Mouse (Mus musculus): ENCODE measurements around the gene Kmt5a.
"Not testable (repeated sequence)": the region's sequence is repeated elsewhere in the genome, so short reads cannot be mapped to it uniquely, and the experiment has no call there.

The Kmt5a gene

GRCm38 (mm10) chr5:124483655-124484396 is 44.1 kb downstream of the Kmt5a start:
- DNase-seq (ENCODE audit: low spot score), result no peak

DNA sequence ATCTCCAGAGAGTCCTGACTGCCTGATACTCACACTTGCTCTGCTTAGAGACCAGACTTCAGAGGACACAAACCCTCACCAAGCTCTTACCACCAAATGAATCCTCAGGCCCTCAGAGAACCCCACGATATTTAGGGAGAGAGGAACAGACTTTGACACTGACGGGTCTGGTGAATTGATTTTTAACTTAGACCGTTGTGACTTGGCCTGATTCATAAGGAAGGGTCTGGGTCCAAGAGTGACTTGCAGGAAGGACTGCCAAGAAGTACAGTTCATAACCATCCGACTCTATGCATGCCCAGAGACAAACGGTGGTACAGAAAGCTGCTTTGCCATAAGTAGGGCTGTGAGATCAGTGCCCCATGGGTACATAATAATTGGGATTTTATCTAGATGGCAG is 45.9 kb downstream of the Kmt5a start:
- DNase-seq (ENCODE audit: low spot score), result no peak

GRCm38 (mm10) chr5:124488885-124489284 is 49.2 kb downstream of the Kmt5a start:
- no peak for DNase-seq (ENCODE audit: low spot score)

GRCm38 (mm10) chr5:124491732-124492131 is 52.0 kb downstream of the Kmt5a start:
- no peak for DNase-seq (ENCODE audit: low spot score)

DNA sequence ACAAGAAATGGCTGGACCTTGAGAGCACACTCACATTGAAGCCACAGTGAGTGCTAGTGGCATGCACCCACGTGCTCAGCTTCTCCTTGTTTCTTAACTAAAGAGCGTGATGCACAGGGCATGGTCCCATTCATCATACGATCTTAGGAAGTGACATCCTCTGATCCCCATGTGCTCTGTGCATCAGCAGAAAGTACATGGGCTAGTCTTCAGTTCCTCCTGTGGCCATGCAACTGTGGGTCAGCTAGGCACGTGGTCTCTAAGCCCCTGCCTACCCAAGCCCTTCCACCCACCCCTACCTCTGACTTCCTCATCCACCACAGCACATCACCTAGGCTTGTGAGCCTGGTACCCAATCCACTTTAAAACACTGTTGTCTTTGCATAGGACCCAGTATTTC is 52.9 kb downstream of the Kmt5a start:
- DNase-seq (ENCODE audit: low spot score), result no peak

- no peak for DNase-seq (ENCODE audit: low spot score)
Measured at GRCm38 (mm10) chr5:124493455-124493854, 53.7 kb downstream of the Kmt5a start.

- no peak for DNase-seq (ENCODE audit: low spot score)
Measured at GRCm38 (mm10) chr5:124495547-124495946, 55.8 kb downstream of the Kmt5a start.

DNA sequence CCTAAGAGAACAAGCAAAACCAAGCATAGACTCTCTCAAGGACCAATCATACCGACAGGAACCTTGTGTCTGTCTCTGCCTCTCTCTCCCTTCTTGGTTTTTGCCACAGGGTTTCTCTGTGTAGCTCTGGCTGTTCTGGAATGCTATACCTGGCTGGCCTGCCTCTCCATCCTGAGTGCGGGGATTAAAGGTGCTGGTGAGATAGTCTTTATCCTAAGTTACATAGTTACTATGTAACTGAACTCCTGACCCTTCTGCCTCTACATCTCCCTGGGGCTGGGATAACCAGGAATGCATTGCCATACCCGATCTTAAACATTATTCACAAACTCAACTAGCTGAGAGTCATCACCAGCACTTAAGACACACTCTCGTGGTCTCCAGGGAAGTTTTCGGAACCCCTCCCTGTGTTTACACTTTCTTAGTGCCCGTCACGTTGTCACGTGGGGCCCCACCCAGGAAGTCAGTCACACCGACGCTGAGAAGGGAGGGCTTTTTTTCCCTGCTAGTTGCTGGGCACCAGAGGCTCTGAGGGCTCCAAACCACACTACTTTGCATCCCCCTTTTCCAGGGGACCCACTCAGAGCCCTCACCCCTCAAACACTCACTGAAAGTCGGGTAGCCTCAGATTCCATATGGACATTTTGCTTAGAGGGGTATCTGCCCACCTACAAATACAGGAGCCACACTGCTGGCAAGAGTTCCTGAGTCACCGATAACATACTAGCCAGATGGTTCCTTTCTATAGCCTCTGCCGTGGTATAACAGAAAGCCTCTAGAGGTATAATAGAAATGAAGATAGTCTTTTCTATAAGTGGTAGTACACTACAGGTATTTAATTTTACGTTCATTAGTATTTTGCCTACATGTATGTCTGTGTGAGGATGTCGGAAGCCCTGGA is 57.1 kb downstream of the Kmt5a start:
- no peak for DNase-seq (ENCODE audit: low spot score)

- no peak for DNase-seq (ENCODE audit: low spot score)
Measured at GRCm38 (mm10) chr5:124498221-124498876, 58.6 kb downstream of the Kmt5a start.

DNA sequence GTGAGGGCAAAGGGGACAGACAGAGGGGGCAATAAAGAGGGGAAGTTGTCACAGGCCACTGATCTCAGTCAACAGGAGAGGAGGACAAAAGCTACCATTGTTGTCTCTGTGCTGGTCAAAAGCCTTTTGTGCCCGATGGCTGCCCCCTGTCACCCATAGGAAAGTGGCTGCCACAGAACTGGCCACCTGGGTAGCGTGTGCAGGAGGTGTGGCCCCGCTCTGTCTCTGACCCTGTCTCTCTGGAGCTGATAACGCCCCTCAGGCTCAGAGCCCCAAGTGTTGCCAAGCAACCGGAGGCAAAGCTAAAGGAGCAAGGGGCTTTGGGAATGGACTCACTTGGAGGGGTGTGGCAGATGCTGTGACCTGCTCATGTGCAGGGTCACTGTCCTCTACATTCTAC is 59.3 kb downstream of the Kmt5a start:
- no peak for DNase-seq (ENCODE audit: low spot score)

- DNase-seq (ENCODE audit: low spot score), result not testable (repeated sequence)
Measured at GRCm38 (mm10) chr5:124500037-124500436, 60.3 kb downstream of the Kmt5a start.

- no peak for DNase-seq (ENCODE audit: low spot score)
Measured at GRCm38 (mm10) chr5:124500573-124500972, 60.8 kb downstream of the Kmt5a start.

DNA sequence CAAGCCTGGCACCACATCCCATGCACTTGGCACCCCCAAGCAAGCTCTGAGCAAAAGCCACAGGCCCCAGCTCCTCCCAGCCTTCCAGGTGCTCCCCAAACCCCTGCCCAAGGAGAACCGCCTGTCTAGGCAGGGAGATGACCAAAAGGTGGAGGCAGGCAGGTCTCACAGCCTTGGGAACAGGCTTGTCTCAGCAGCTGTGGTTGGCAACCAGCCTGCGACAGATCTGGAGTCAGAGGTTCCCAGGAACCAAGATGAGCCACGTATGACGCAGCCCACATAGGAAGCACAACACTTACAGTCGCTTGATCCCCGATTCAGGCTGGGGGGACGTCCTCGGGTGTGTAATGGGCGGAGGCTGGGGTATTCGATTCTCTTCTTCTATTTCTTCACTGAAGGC is 61.8 kb downstream of the Kmt5a start:
- DNase-seq (ENCODE audit: low spot score), result no peak

- no peak for DNase-seq (ENCODE audit: low spot score)
Measured at GRCm38 (mm10) chr5:124503742-124504141, 64.0 kb downstream of the Kmt5a start.

DNA sequence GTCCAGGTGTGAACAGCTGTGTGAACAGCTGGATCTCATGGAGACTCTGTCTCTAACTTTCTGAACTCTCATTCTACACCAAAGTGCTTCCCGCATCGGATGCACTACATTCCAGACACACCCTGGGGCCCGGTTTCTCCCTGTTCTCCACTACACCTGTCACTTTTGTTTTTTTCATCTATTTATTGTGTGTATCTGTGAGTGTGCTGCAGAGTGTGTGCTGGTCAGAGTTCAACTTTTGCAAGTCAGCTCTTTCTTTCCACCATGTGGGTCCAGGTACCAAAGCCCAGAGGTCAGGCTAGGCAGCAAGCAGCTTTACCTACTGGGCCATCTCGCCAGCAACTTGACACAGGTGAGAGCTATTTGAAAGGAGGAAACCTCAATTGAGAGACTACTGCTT is 65.5 kb downstream of the Kmt5a start:
- DNase-seq (ENCODE audit: low spot score), result no peak

DNA sequence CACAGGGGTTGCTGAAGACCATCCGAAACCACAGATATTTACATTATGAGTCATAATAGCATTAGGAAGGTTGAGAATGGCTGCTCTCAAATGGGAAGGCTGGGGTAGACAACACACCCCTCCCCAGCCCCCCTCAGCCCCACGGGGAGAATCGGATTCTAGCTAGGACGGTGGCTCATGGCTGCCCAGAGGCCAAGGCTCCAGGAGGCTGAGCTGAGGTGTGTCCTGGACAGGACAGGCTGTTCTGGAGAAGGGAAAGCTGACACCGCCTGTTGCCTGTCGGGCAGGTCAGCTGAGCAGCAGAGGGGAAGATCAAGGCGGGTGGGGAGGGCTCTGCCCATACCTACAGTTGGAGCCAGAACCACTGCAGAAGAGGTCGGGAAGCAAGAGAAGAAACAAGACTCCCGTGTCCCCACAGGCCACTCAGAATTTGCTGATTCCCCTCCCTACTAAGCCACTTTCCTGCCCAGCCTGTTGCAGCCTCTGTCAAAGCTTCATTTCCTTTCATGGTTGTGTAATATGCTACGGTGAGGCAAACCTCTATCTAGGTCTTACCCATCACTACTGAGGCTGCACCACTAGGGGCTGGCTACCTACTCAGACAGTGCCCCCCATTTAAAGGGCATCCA is 67.1 kb downstream of the Kmt5a start:
- no peak for DNase-seq (ENCODE audit: low spot score)

GRCm38 (mm10) chr5:124509200-124509599 is 69.5 kb downstream of the Kmt5a start:
- DNase-seq (ENCODE audit: low spot score), result no peak

- DNase-seq (ENCODE audit: low spot score), result no peak
Measured at GRCm38 (mm10) chr5:124509742-124510237, 70.1 kb downstream of the Kmt5a start.

- no peak for DNase-seq (ENCODE audit: low spot score)
Measured at GRCm38 (mm10) chr5:124510536-124511050, 70.9 kb downstream of the Kmt5a start.
